Mouse (Mus musculus) limb, embryonic 13.5 days (tissue): Measurements from ENCODE around the gene Hoxa10. TPM values are rescaled to one million over a fixed set of nuclear protein-coding genes. Genes with fewer than 3 reads are reported as not detected.

ENCODE experiments used
- ATAC-seq: fragments of 200-750 bp; cut with Nextera tagmentation; 2 replicates; pipeline ENCODE4 v1.8.0; 2017; ENCODE audit warnings: low read depth, moderate number of reproducible peaks, moderate TSS enrichment; ENCODE audit not compliant: low FRiP score
- H3K27ac ChIP-seq: fragments of 300-500 bp; sonication (generic); 2 replicates; pipeline ENCODE4 v1.5.1; 2015; ENCODE audit warnings: inconsistent platforms, mild to moderate bottlenecking, moderate library complexity
- H3K27me3 ChIP-seq: fragments of 300-500 bp; sonication (generic); 2 replicates; pipeline ENCODE4 v1.6.1; 2015; ENCODE audit warnings: mild to moderate bottlenecking, inconsistent platforms
- H3K36me3 ChIP-seq: fragments of 300-500 bp; sonication (generic); 2 replicates; pipeline ENCODE4 v1.6.1; 2015; ENCODE audit warnings: inconsistent platforms, mild to moderate bottlenecking, moderate library complexity
- H3K4me1 ChIP-seq: fragments of 300-500 bp; sonication (generic); 2 replicates; pipeline ENCODE4 v1.6.1; 2015; ENCODE audit warnings: inconsistent platforms
- H3K4me2 ChIP-seq: fragments of 300-500 bp; sonication (generic); replicated peaks from 2 replicates; pipeline ENCODE4 v1.6.1; 2015; ENCODE audit warnings: inconsistent platforms, mild to moderate bottlenecking, moderate library complexity
- H3K4me3 ChIP-seq: fragments of 300-500 bp; sonication (generic); 2 replicates; pipeline ENCODE4 v1.5.1; 2015; ENCODE audit warnings: moderate library complexity, mild to moderate bottlenecking, inconsistent platforms
- H3K9ac ChIP-seq: fragments of 300-500 bp; sonication (generic); 2 replicates; pipeline ENCODE4 v1.6.1; 2015; ENCODE audit warnings: mild to moderate bottlenecking, inconsistent platforms
- H3K9me3 ChIP-seq: fragments of 300-500 bp; sonication (generic); 2 replicates; pipeline ENCODE4 v1.6.1; 2016; ENCODE audit warnings: inconsistent platforms
- WGBS: fragments of 180-500 bp; shearing (Covaris S2); methylation state at CpG from one replicate; pipeline ENCODE4 v1.1.7; 2015; 5-methylcytosine and 5-hydroxymethylcytosine counted together
- polyA plus RNA-seq: library from polyadenylated mRNA; unstranded; fragments of >200 nt; fragmentation: Nextera tagmentation; extraction: Ambion mirVana; gene quantifications from 2 replicates; pipeline ENCODE4 v1.2.1, GENCODE M21; 2015

Gene Hoxa10
- 191 and 207 TPM in 2 replicates for polyA plus RNA-seq

GRCm38 (mm10) chr6:52240389-52241000 is at the start of gene Hoxa10:
Gene Hoxa10 (minus strand): TSS chr6:52240854.
- peak within 1 kb of the TSS; percentile 95 for H3K4me3 ChIP-seq
- peak within 1 kb of the TSS; percentile 100 for H3K27ac ChIP-seq
- peak; percentile 52 for ATAC-seq
- H3K4me2 ChIP-seq: peak within 1 kb of the TSS; percentile 75
- WGBS: under 1% methylated on average over 35 of the region's 35 CpGs
- peak within 1 kb of the TSS; percentile 100 for H3K9ac ChIP-seq
- peaks cover 9% of the 10 kb centered on the region; the same call in 1 of the 2 replicates for H3K27me3 ChIP-seq
- no peaks in the 10 kb centered on the region for H3K9me3 ChIP-seq
- H3K36me3 ChIP-seq: 0 out of 2 replicates have a peak, but pooled peaks cover 6% of the 10 kb centered on the region
- H3K4me1 ChIP-seq: peaks cover 49% of the 10 kb centered on the region

DNA sequence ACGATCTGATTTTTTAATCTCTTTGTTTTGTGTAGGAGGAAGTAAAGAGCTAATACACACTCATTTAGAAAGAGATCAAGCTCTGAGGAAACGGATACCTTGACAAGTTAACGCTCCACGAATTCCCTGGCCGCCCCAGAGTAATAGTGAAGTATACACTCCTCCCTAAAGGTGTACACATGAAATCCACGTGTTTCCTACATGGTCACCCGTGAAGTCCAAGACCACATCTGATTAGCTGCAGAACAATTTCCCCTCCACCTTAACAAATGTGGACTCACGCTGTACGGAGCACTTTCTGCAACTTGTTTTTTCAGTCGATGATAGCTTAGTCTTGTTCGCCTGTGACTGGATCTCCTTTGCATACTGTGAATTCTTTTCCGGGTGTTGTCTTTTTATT is 49.5 kb upstream of the Hoxa10 start:
- Histone ChIP-seq H3K9ac (no peak overlapping the region), H3K27ac (no peak overlapping the region), H3K36me3 (no peaks in the 10 kb centered on the region), H3K4me3 (no peak overlapping the region), H3K9me3 (no peaks in the 10 kb centered on the region), H3K27me3 (peaks cover 43% of the 10 kb centered on the region), H3K4me1 (peaks cover 20% of the 10 kb centered on the region), H3K4me2 (no peak overlapping the region; the same call in 1 of the 2 replicates)
- no peak for ATAC-seq
- 18% methylated on average over 12 of the region's 12 CpGs for WGBS

DNA sequence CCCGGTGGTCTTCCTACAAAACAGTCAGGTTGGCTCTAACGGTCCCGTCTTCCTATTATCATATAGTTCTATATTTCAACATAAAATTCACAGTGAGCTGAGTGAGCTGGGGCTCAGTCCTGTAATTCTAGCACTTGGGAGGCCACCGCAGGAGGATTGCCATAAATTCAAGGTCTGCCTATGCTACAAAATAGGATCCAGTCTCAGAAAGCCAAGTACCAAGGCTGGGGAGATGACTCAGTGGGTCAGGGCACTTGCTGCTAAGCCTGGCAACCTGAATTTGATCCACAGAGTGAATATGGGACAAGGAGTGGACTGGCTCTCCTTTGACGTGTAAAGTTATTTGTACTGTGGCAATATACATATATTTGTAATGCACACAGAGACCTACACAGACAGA is 43.2 kb upstream of the Hoxa10 start:
- no peak overlapping the region for H3K4me3 ChIP-seq
- no peak overlapping the region for H3K4me2 ChIP-seq
- ATAC-seq: no peak
- H3K27me3 ChIP-seq: peaks cover 13% of the 10 kb centered on the region
- H3K36me3 ChIP-seq: no peaks in the 10 kb centered on the region
- H3K27ac ChIP-seq: no peak overlapping the region
- H3K9ac ChIP-seq: no peak overlapping the region
- peaks cover 6% of the 10 kb centered on the region; the same call in 1 of the 2 replicates for H3K4me1 ChIP-seq
- H3K9me3 ChIP-seq: no peaks in the 10 kb centered on the region
- 75% methylated on average over 5 of the region's 5 CpGs for WGBS

GRCm38 (mm10) chr6:52281084-52281483 is 40.4 kb upstream of the Hoxa10 start:
- H3K9ac ChIP-seq: no peak overlapping the region
- H3K9me3 ChIP-seq: no peaks in the 10 kb centered on the region; the same call in 1 of the 2 replicates
- H3K27ac ChIP-seq: no peak overlapping the region
- no peak for ATAC-seq
- H3K4me3 ChIP-seq: no peak overlapping the region
- peaks cover 16% of the 10 kb centered on the region for H3K4me1 ChIP-seq
- peaks cover 28% of the 10 kb centered on the region for H3K27me3 ChIP-seq
- peak overlapping the region; percentile 32; the same call in 1 of the 2 replicates for H3K4me2 ChIP-seq
- no peaks in the 10 kb centered on the region for H3K36me3 ChIP-seq
- WGBS: 22% methylated on average over 12 of the region's 12 CpGs

DNA sequence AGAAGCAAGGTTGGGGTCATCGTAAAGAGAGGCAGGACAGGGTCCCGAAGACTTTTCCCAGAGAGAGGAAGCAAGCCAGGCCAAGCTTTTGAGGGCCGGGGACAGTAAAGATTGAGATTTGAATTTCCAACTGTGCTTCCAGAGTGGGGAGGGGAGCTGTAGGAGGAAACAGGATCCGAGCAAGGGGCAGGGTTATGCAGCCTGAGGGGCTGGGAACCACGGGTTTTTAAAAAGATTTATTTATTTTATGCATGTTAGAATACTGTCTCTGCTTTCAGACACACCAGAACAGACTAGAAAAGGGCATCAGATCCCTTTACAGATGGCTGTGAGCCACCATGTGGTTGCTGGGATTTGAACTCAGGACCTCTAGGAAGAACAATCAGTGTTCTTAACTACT is 36.3 kb upstream of the Hoxa10 start:
- Histone ChIP-seq H3K27ac (no peak overlapping the region), H3K4me1 (peaks cover 50% of the 10 kb centered on the region), H3K4me2 (0 out of 2 replicates have a peak overlapping the region, but pooled peaks have one; percentile 7), H3K4me3 (no peak overlapping the region), H3K9ac (no peak overlapping the region), H3K9me3 (no peaks in the 10 kb centered on the region; the same call in 1 of the 2 replicates), H3K27me3 (peaks cover 58% of the 10 kb centered on the region), H3K36me3 (no peaks in the 10 kb centered on the region)
- WGBS: 4% methylated on average over 5 of the region's 5 CpGs
- no peak for ATAC-seq

GRCm38 (mm10) chr6:52276382-52276781 is 35.7 kb upstream of the Hoxa10 start:
- no peak overlapping the region for H3K4me3 ChIP-seq
- H3K4me2 ChIP-seq: 0 out of 2 replicates have a peak overlapping the region, but pooled peaks have one; percentile 7
- no peaks in the 10 kb centered on the region for H3K36me3 ChIP-seq
- 4% methylated on average over 6 of the region's 6 CpGs for WGBS
- 0 out of 2 replicates have a peak overlapping the region, but pooled peaks have one; percentile 13 for H3K9ac ChIP-seq
- peaks cover 63% of the 10 kb centered on the region for H3K27me3 ChIP-seq
- no peak for ATAC-seq
- H3K27ac ChIP-seq: no peak overlapping the region
- no peaks in the 10 kb centered on the region; the same call in 1 of the 2 replicates for H3K9me3 ChIP-seq
- H3K4me1 ChIP-seq: peaks cover 49% of the 10 kb centered on the region

GRCm38 (mm10) chr6:52275563-52276280 is 35.1 kb upstream of the Hoxa10 start:
- Histone ChIP-seq H3K27ac (peak overlapping the region; percentile 6; the same call in 1 of the 2 replicates), H3K27me3 (peaks cover 70% of the 10 kb centered on the region), H3K9ac (no peak overlapping the region), H3K4me3 (no peak overlapping the region), H3K9me3 (no peaks in the 10 kb centered on the region; the same call in 1 of the 2 replicates), H3K36me3 (no peaks in the 10 kb centered on the region), H3K4me1 (peaks cover 50% of the 10 kb centered on the region), H3K4me2 (no peak overlapping the region)
- no peak for ATAC-seq
- WGBS: 22% methylated on average over 8 of the region's 8 CpGs

GRCm38 (mm10) chr6:52274576-52274975 is 33.9 kb upstream of the Hoxa10 start:
- H3K4me1 ChIP-seq: peaks cover 57% of the 10 kb centered on the region
- peak overlapping the region; percentile 59; the same call in 1 of the 2 replicates for H3K9ac ChIP-seq
- H3K27ac ChIP-seq: no peak overlapping the region
- H3K36me3 ChIP-seq: no peaks in the 10 kb centered on the region
- H3K4me3 ChIP-seq: peak overlapping the region; percentile 26; the same call in 1 of the 2 replicates
- H3K9me3 ChIP-seq: no peaks in the 10 kb centered on the region; the same call in 1 of the 2 replicates
- peak overlapping the region; percentile 56 for H3K4me2 ChIP-seq
- 16% methylated on average over 11 of the region's 11 CpGs for WGBS
- H3K27me3 ChIP-seq: peaks cover 81% of the 10 kb centered on the region
- no peak for ATAC-seq

GRCm38 (mm10) chr6:52273656-52274280 is 33.1 kb upstream of the Hoxa10 start:
- H3K9me3 ChIP-seq: no peaks in the 10 kb centered on the region; the same call in 1 of the 2 replicates
- H3K4me1 ChIP-seq: peaks cover 59% of the 10 kb centered on the region
- 12% methylated on average over 22 of the region's 22 CpGs for WGBS
- peak overlapping the region; percentile 59 for H3K9ac ChIP-seq
- no peak overlapping the region for H3K27ac ChIP-seq
- peak overlapping the region; percentile 56 for H3K4me2 ChIP-seq
- peaks cover 87% of the 10 kb centered on the region for H3K27me3 ChIP-seq
- no peak; the same call in 1 of the 2 replicates for ATAC-seq
- H3K4me3 ChIP-seq: peak overlapping the region; percentile 26
- H3K36me3 ChIP-seq: no peaks in the 10 kb centered on the region

DNA sequence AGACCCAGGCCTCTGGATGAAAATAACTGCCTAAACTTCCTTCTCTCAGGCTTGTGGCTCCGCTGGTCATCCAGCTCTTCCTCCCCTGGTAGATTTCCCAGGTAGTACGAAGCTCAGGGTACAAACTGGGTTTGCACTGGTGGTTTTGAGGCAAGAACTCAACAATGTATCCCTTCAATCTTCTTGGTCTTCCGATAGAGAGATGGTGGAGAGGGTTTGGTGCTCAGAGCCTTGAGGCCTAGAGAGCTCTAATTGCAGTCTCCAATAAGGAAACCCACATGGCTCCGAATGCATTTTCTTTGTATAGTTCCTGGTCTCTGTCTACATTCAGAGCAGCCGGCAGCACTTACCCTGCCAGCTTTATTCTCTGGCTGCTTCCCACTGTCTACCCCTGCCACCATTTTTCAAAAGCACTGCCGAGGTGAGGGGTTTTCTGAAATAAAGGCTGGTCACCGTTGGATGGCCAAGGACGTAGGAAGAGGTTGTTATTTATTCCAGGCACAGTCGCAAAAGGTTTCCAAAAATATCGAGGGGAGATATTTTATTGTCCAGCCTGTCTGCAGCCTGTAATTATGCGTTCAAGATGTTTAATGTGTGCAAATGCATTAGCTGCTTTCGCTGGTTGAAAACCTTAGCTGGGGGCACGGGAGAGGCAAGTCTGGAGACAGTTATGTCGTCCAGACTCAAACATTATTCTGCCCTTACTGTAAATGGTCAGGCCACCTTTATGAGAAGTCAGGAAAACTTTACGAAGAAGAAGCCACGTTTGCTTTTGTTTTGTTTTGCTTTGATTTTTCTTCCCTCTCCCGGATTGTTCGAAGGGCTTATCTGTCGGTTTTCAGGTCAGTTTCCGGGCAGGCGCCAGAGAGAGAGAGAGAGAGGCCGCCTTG is 32.4 kb upstream of the Hoxa10 start:
- H3K27me3 ChIP-seq: peaks cover 94% of the 10 kb centered on the region
- 17% methylated on average over 21 of the region's 22 CpGs for WGBS
- no peaks in the 10 kb centered on the region for H3K9me3 ChIP-seq
- peak overlapping the region; percentile 26 for H3K4me3 ChIP-seq
- H3K36me3 ChIP-seq: no peaks in the 10 kb centered on the region
- no peak for ATAC-seq
- no peak overlapping the region for H3K27ac ChIP-seq
- peak overlapping the region; percentile 56 for H3K4me2 ChIP-seq
- peaks cover 67% of the 10 kb centered on the region for H3K4me1 ChIP-seq
- peak overlapping the region; percentile 59; the same call in 1 of the 2 replicates for H3K9ac ChIP-seq
